Mouse (Mus musculus): Measurements from ENCODE around the gene Mvp. TPM values are rescaled to one million over a fixed set of nuclear protein-coding genes. Genes with fewer than 3 reads are reported as not detected.

Mvp gene
- total and polyA plus RNA-seq, 3 experiments = 19.8 to 20.6 TPM; not detected in 1

GRCm38 (mm10) chr7:127007313-127008024 lies 7.0 kb downstream of the Mvp start:
- H3K27ac ChIP-seq (ENCODE audit: control insufficient read depth, low read depth, low read length) = peak overlapping the region; percentile 91
- H3K4me3 ChIP-seq (ENCODE audit: control insufficient read depth in 1 of 2, insufficient read depth in 1 of 2, low read depth in 2 of 2, low read length in 2 of 2) = no peak overlapping the region
- no peaks in the 10 kb centered on the region for H3K27me3 ChIP-seq (ENCODE audit: control insufficient read depth in 1 of 2, insufficient read depth in 2 of 2, low read length in 2 of 2)
- no peaks in the 10 kb centered on the region for H3K9me3 ChIP-seq (replicated peaks; ENCODE audit: insufficient read depth, low read length)
- TF ChIP-seq TCF12 (IDR thresholded peaks at IDR 0.05; ENCODE audit: low read depth, low read length) = no peak
- no peak for TF ChIP-seq ELF1 (IDR thresholded peaks at IDR 0.05; ENCODE audit: low read depth, low read length)
- no peak for TF ChIP-seq POLR2AphosphoS2 (IDR thresholded peaks at IDR 0.05; ENCODE audit: low read length)
- no peak for TF ChIP-seq CTCF (IDR thresholded peaks at IDR 0.05 in 2 of 3, conservative IDR thresholded peaks at IDR 0.05 in 1 of 3; ENCODE audit: control insufficient read depth in 1 of 3, insufficient read depth in 1 of 3, low read depth in 2 of 3, low read length in 3 of 3, poor library complexity in 1 of 3, severe bottlenecking in 1 of 3)
- no peak for TF ChIP-seq MYB (IDR thresholded peaks at IDR 0.05; ENCODE audit: low read depth, low read length)
- TF ChIP-seq RAD21 (IDR thresholded peaks at IDR 0.05; ENCODE audit: low read depth, low read length) = no peak
- no peak for TF ChIP-seq POLR2AphosphoS5 (IDR thresholded peaks at IDR 0.05; ENCODE audit: borderline replicate concordance, low read depth, low read length)
- TF ChIP-seq RCOR1 (IDR thresholded peaks at IDR 0.05; ENCODE audit: low read depth, low read length) = no peak
- no peak for DNase-seq (ENCODE audit: low read depth, low spot score)
- H3K36me3 ChIP-seq (ENCODE audit: control insufficient read depth in 1 of 2, insufficient read depth in 2 of 2, low read length in 2 of 2) = peaks cover 0 to 29% of the 10 kb centered on the region in 2 experiments; a peak in 2 of 4 replicates
- H3K4me1 ChIP-seq (ENCODE audit: control insufficient read depth in 1 of 2, insufficient read depth in 2 of 2, low read length in 2 of 2) = peaks cover 11 to 34% of the 10 kb centered on the region in 2 experiments
- H3K79me2 ChIP-seq (ENCODE audit: control insufficient read depth, insufficient read depth, low read length, poor library complexity) = peaks cover 2% of the 10 kb centered on the region
- peak overlapping the region; percentile 6; the same call in 1 of the 2 replicates for H3K9ac ChIP-seq (ENCODE audit: control insufficient read depth, low read depth, low read length, poor library complexity, severe bottlenecking)

GRCm38 (mm10) chr7:127004122-127004875 lies 10.1 kb downstream of the Mvp start:
- no peaks in the 10 kb centered on the region for H3K27me3 ChIP-seq (ENCODE audit: control insufficient read depth in 1 of 2, insufficient read depth in 2 of 2, low read length in 2 of 2)
- peak; percentile 47 for DNase-seq (ENCODE audit: low read depth, low spot score)
- H3K79me2 ChIP-seq (ENCODE audit: control insufficient read depth, insufficient read depth, low read length, poor library complexity) = no peaks in the 10 kb centered on the region; the same call in 1 of the 2 replicates
- H3K27ac ChIP-seq (ENCODE audit: control insufficient read depth, low read depth, low read length) = no peak overlapping the region
- peaks cover 0 to 19% of the 10 kb centered on the region in 2 experiments; a peak in 2 of 4 replicates for H3K36me3 ChIP-seq (ENCODE audit: control insufficient read depth in 1 of 2, insufficient read depth in 2 of 2, low read length in 2 of 2)
- H3K4me1 ChIP-seq (ENCODE audit: control insufficient read depth in 1 of 2, insufficient read depth in 2 of 2, low read length in 2 of 2) = peaks cover 11 to 27% of the 10 kb centered on the region in 2 experiments
- no peak overlapping the region for H3K4me3 ChIP-seq (ENCODE audit: control insufficient read depth in 1 of 2, insufficient read depth in 1 of 2, low read depth in 2 of 2, low read length in 2 of 2)
- no peaks in the 10 kb centered on the region for H3K9me3 ChIP-seq (replicated peaks; ENCODE audit: insufficient read depth, low read length)
- H3K9ac ChIP-seq (ENCODE audit: control insufficient read depth, low read depth, low read length, poor library complexity, severe bottlenecking) = no peak overlapping the region
- TF ChIP-seq MEF2A (IDR thresholded peaks at IDR 0.05; ENCODE audit: extremely low read depth, insufficient replicate concordance, low read depth, low read length, poor library complexity, severe bottlenecking) (no peak), CHD2 (IDR thresholded peaks at IDR 0.05; ENCODE audit: low read length) (no peak), HCFC1 (IDR thresholded peaks at IDR 0.05; ENCODE audit: low read depth, low read length) (no peak), UBTF (IDR thresholded peaks at IDR 0.05; ENCODE audit: borderline replicate concordance, insufficient read depth, low read depth, low read length) (no peak), MYC (IDR thresholded peaks at IDR 0.05; ENCODE audit: low read depth, low read length) (peak; percentile 83), CHD1 (IDR thresholded peaks at IDR 0.05; ENCODE audit: low read depth, low read length) (no peak), MAX (IDR thresholded peaks at IDR 0.05; ENCODE audit: low read length) (peak; percentile 42), TBP (IDR thresholded peaks at IDR 0.05; ENCODE audit: low read depth, low read length) (no peak), MAZ (IDR thresholded peaks at IDR 0.05; ENCODE audit: low read depth, low read length) (no peak), MAFK (IDR thresholded peaks at IDR 0.05; ENCODE audit: borderline replicate concordance, low read depth, low read length) (no peak), CTCF (IDR thresholded peaks at IDR 0.05 in 2 of 3, conservative IDR thresholded peaks at IDR 0.05 in 1 of 3; ENCODE audit: control insufficient read depth in 1 of 3, insufficient read depth in 1 of 3, low read depth in 2 of 3, low read length in 3 of 3, poor library complexity in 1 of 3, severe bottlenecking in 1 of 3) (peak in 2 of 3 experiments; percentile 47 to 54; a peak in 4 of 6 replicates), GATA1 (IDR thresholded peaks at IDR 0.05; ENCODE audit: low read depth, low read length) (no peak), USF2 (IDR thresholded peaks at IDR 0.05; ENCODE audit: borderline replicate concordance in 1 of 2, insufficient read depth in 1 of 2, low read depth in 1 of 2, low read length in 2 of 2) (no peak), RAD21 (IDR thresholded peaks at IDR 0.05; ENCODE audit: low read depth, low read length) (peak; percentile 54), NELFE (IDR thresholded peaks at IDR 0.05; ENCODE audit: low read depth, low read length) (no peak), POLR2AphosphoS2 (IDR thresholded peaks at IDR 0.05; ENCODE audit: low read length) (no peak), MXI1 (IDR thresholded peaks at IDR 0.05; ENCODE audit: low read depth, low read length) (no peak), SIN3A (IDR thresholded peaks at IDR 0.05; ENCODE audit: low read length) (peak; percentile 24; the same call in 1 of the 2 replicates), ELF1 (IDR thresholded peaks at IDR 0.05; ENCODE audit: low read depth, low read length) (no peak), KAT2A (conservative IDR thresholded peaks at IDR 0.05; ENCODE audit: low read depth, low read length) (no peak), SMC3 (IDR thresholded peaks at IDR 0.05; ENCODE audit: low read depth, low read length) (peak; percentile 56), ETS1 (IDR thresholded peaks at IDR 0.05; ENCODE audit: low read depth, low read length) (no peak), EP300 (IDR thresholded peaks at IDR 0.05; ENCODE audit: low read depth in 1 of 2, low read length in 2 of 2) (no peak), MYB (IDR thresholded peaks at IDR 0.05; ENCODE audit: low read depth, low read length) (no peak)
